Mouse (Mus musculus): ENCODE data around the gene Gdf1. TPM values are rescaled to one million over a fixed set of nuclear protein-coding genes. Genes with fewer than 3 reads are reported as not detected.

Gdf1 gene
- polyA plus RNA-seq, 1 experiment = not detected

DNA sequence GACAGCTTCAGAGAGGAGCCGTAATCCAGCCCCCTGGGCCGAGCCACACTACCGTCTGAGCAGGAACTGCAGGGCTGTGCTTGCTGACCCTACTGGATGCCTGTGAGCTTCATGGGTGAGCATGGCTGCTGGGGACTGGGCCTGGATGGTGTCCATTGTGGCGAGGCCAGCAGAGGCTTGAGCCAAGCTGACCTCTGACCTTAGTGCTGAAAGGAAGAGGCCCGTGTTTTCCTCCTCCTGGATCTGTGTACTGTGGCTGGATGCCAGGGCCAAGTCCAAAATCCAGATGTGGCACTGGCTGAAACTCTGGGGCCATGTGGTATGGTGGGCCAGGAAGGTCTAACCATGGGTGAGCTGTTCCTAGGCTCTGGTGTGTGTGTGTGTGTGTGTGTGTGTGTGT is 34.4 kb downstream of the Gdf1 start:
- DNase-seq = peak; percentile 90
- no peaks in the 10 kb centered on the region for H3K27me3 ChIP-seq (replicated peaks; ENCODE audit: control insufficient read depth, insufficient read depth, low read length)
- 44% methylated on average over 5 of the region's 5 CpGs for WGBS
- no peak overlapping the region for H3K27ac ChIP-seq (ENCODE audit: insufficient read depth, low read depth, low read length)
- H3K4me3 ChIP-seq (ENCODE audit: insufficient read depth, low read depth, low read length) = no peak overlapping the region
- H3K4me1 ChIP-seq (ENCODE audit: control insufficient read depth, insufficient read depth, low read length) = peaks cover 4% of the 10 kb centered on the region; the same call in 1 of the 2 replicates
- TF ChIP-seq CTCF (conservative IDR thresholded peaks at IDR 0.05; ENCODE audit: insufficient read depth, insufficient read length, low read depth, low read length) (no peak), POLR2A (IDR thresholded peaks at IDR 0.05; ENCODE audit: low read depth, low read length) (no peak)
- no peaks in the 10 kb centered on the region for H3K36me3 ChIP-seq (ENCODE audit: control insufficient read depth, insufficient read depth, low read length)

DNA sequence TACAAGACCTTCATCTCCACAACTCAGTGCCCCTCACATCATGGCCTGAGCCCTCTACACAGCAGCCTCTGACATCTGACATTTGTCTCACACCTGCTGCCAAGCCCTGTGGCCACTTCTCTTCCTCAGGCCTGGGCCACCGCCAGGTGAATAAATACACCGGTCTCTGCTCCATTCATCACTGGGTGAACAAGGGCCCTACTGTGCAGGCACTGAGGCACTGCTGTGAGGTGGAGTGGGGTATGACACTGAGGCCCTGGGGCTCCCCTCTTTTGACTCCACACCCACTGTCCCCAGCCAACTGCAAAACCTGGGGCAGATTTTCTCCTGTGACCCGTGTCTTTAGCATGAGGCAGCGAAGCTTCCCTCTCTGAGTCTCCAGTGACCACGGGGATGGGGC is 37.0 kb downstream of the Gdf1 start:
- Histone ChIP-seq H3K4me3 (ENCODE audit: insufficient read depth, low read depth, low read length) (no peak overlapping the region), H3K4me1 (ENCODE audit: control insufficient read depth, insufficient read depth, low read length) (peaks cover 5% of the 10 kb centered on the region; the same call in 1 of the 2 replicates), H3K27me3 (replicated peaks; ENCODE audit: control insufficient read depth, insufficient read depth, low read length) (no peaks in the 10 kb centered on the region), H3K36me3 (ENCODE audit: control insufficient read depth, insufficient read depth, low read length) (no peaks in the 10 kb centered on the region), H3K27ac (ENCODE audit: insufficient read depth, low read depth, low read length) (no peak overlapping the region)
- 77% methylated on average over 5 of the region's 5 CpGs for WGBS
- no peak for TF ChIP-seq POLR2A (IDR thresholded peaks at IDR 0.05; ENCODE audit: low read depth, low read length)
- DNase-seq = no peak

DNA sequence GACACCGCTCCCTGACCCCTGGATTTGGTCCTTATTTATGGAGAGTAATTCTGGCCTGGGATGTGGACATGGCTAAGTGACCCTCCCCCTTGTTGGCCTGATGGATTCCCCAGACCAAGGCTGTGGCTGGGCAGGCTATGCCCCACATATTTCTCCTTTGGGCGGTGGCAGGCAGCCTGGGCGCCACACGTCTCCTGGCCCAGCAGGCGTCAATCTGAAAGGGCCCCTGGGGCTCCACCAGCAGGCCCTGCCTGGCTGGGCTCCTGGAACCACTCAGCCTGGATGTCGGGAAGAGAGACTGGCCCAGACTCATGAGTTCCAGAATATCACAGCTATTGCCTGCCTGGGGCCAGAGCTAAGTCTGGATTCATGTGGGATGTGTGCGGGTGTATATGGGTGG is 40.9 kb downstream of the Gdf1 start:
- Histone ChIP-seq H3K4me3 (ENCODE audit: insufficient read depth, low read depth, low read length) (no peak overlapping the region), H3K27me3 (replicated peaks; ENCODE audit: control insufficient read depth, insufficient read depth, low read length) (peaks cover 5% of the 10 kb centered on the region; the same call in 1 of the 2 replicates), H3K4me1 (ENCODE audit: control insufficient read depth, insufficient read depth, low read length) (peaks cover 13% of the 10 kb centered on the region), H3K36me3 (ENCODE audit: control insufficient read depth, insufficient read depth, low read length) (no peaks in the 10 kb centered on the region), H3K27ac (ENCODE audit: insufficient read depth, low read depth, low read length) (no peak overlapping the region)
- TF ChIP-seq POLR2A (IDR thresholded peaks at IDR 0.05; ENCODE audit: low read depth, low read length) (no peak), CTCF (conservative IDR thresholded peaks at IDR 0.05; ENCODE audit: insufficient read depth, insufficient read length, low read depth, low read length) (no peak)
- WGBS = 93% methylated on average over 7 of the region's 7 CpGs
- DNase-seq = no peak

- peak overlapping the region; percentile 51; the same call in 1 of the 2 replicates for H3K27ac ChIP-seq (ENCODE audit: insufficient read depth, low read depth, low read length)
- no peak overlapping the region for H3K4me3 ChIP-seq (ENCODE audit: insufficient read depth, low read depth, low read length)
- peaks cover 13% of the 10 kb centered on the region for H3K4me1 ChIP-seq (ENCODE audit: control insufficient read depth, insufficient read depth, low read length)
- H3K27me3 ChIP-seq (replicated peaks; ENCODE audit: control insufficient read depth, insufficient read depth, low read length) = peaks cover 7% of the 10 kb centered on the region
- H3K36me3 ChIP-seq (ENCODE audit: control insufficient read depth, insufficient read depth, low read length) = no peaks in the 10 kb centered on the region
- DNase-seq = peak; percentile 82
- TF ChIP-seq POLR2A (IDR thresholded peaks at IDR 0.05; ENCODE audit: low read depth, low read length) (no peak), CTCF (conservative IDR thresholded peaks at IDR 0.05; ENCODE audit: insufficient read depth, insufficient read length, low read depth, low read length) (no peak)
- 21% methylated on average over 6 of the region's 6 CpGs for WGBS
Measured at GRCm38 (mm10) chr8:70371951-70372350, 42.3 kb downstream of the Gdf1 start.

GRCm38 (mm10) chr8:70373397-70374317 is 44.0 kb downstream of the Gdf1 start, which contains the start of gene Comp:
TSS of gene Comp (plus strand) at chr8:70373558.
- Histone ChIP-seq H3K36me3 (ENCODE audit: control insufficient read depth, insufficient read depth, low read length) (no peaks in the 10 kb centered on the region), H3K27ac (ENCODE audit: insufficient read depth, low read depth, low read length) (no peak within 1 kb of the TSS; the same call in 1 of the 2 replicates), H3K27me3 (replicated peaks; ENCODE audit: control insufficient read depth, insufficient read depth, low read length) (peaks cover 7% of the 10 kb centered on the region), H3K4me1 (ENCODE audit: control insufficient read depth, insufficient read depth, low read length) (peaks cover 13% of the 10 kb centered on the region), H3K4me3 (ENCODE audit: insufficient read depth, low read depth, low read length) (peak within 1 kb of the TSS; percentile 48)
- DNase-seq = no peak
- no peak for TF ChIP-seq POLR2A (IDR thresholded peaks at IDR 0.05; ENCODE audit: low read depth, low read length)
- TF ChIP-seq CTCF (conservative IDR thresholded peaks at IDR 0.05; ENCODE audit: insufficient read depth, insufficient read length, low read depth, low read length) = no peak
- WGBS = 15% methylated on average over 47 of the region's 47 CpGs

DNA sequence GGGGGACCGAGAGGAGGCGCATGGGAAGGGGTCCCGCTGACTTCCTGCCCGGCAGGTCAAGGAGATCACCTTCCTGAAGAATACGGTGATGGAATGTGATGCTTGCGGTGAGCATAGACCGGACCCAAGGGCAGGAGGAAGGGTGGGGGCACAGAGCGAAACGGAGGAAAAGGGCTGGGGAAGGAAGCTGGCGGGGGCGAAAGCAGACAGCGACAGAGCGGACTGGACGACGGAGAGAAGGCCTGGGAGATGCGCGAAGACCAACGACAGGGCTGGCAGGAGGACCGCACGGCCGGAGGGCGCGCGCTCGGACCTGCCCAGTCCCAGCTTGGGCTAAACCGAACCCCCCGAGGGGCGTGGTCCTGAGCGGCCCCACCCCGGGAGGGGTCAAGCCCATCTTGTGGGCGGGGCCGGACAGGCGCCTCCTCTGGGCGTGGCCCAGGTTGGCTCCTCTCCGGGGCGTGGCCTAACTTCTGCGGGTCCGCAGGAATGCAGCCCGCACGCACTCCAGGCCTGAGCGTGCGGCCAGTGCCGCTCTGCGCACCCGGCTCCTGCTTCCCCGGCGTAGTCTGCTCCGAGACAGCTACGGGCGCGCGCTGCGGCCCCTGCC is 44.8 kb downstream of the Gdf1 start:
- Histone ChIP-seq H3K4me3 (ENCODE audit: insufficient read depth, low read depth, low read length) (peak overlapping the region; percentile 48), H3K27me3 (replicated peaks; ENCODE audit: control insufficient read depth, insufficient read depth, low read length) (peaks cover 7% of the 10 kb centered on the region), H3K36me3 (ENCODE audit: control insufficient read depth, insufficient read depth, low read length) (no peaks in the 10 kb centered on the region), H3K4me1 (ENCODE audit: control insufficient read depth, insufficient read depth, low read length) (peaks cover 13% of the 10 kb centered on the region), H3K27ac (ENCODE audit: insufficient read depth, low read depth, low read length) (no peak overlapping the region)
- no peak for TF ChIP-seq POLR2A (IDR thresholded peaks at IDR 0.05; ENCODE audit: low read depth, low read length)
- no peak for TF ChIP-seq CTCF (conservative IDR thresholded peaks at IDR 0.05; ENCODE audit: insufficient read depth, insufficient read length, low read depth, low read length)
- 2% methylated on average over 53 of the region's 53 CpGs for WGBS
- DNase-seq = peak; percentile 90
